Mouse (Mus musculus): ENCODE data around the gene Dync1h1. TPM values are rescaled to one million over a fixed set of nuclear protein-coding genes. Genes with fewer than 3 reads are reported as not detected.

The Dync1h1 gene
- total and polyA plus RNA-seq, 3 experiments = 24.9 to 114 (median 80.1) TPM

DNA sequence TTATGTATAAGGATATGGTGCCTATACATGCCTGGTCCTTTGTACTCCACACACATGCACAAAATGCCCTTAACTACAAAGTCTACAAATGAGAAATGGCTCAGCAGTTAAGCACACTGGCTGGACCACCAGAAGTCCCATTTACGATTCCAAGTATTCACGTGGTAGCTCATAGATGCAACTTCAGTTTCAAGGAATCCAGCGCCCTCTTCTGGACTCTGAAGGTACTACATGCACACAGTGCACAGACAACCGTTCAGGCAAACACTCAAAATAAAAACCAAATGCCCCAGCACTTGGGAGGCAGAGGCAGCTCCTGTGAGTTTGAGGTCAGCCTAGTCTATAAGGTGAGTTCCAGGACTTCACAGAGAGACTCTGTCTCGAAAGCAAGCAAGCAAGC lies 73.0 kb downstream of the Dync1h1 start:
- Histone ChIP-seq H3K4me3 (replicated peaks in 1 of 3; ENCODE audit: low read depth in 2 of 3, low read length in 2 of 3, poor library complexity in 1 of 3) (no peak overlapping the region), H3K4me2 (ENCODE audit: insufficient read depth, low read depth, poor library complexity, severe bottlenecking) (no peak overlapping the region), H3K27me3 (replicated peaks) (no peaks in the 10 kb centered on the region), H3K79me2 (replicated peaks; ENCODE audit: control insufficient read depth, extremely low read depth, insufficient read depth, poor library complexity, severe bottlenecking) (no peaks in the 10 kb centered on the region), H3K4me1 (ENCODE audit: control insufficient read depth in 1 of 2, insufficient read depth in 2 of 2) (no peaks in the 10 kb centered on the region), H3K9me3 (replicated peaks; ENCODE audit: low read length) (no peaks in the 10 kb centered on the region), H3K9ac (ENCODE audit: insufficient read depth, low read depth) (no peak overlapping the region), H3K27ac (ENCODE audit: insufficient read depth, low read depth) (no peak overlapping the region), H3K36me3 (replicated peaks in 1 of 2; ENCODE audit: control insufficient read depth in 1 of 2, insufficient read depth in 1 of 2, low read length in 1 of 2) (peaks cover 0 to 20% of the 10 kb centered on the region in 2 experiments)
- TF ChIP-seq CTCF (conservative IDR thresholded peaks at IDR 0.05 in 1 of 2, IDR thresholded peaks at IDR 0.05 in 1 of 2; ENCODE audit: low read depth in 2 of 2, low read length in 2 of 2) (peak; percentile 63 to 77), PAX5 (IDR thresholded peaks at IDR 0.05; ENCODE audit: low read length) (no peak), RAD21 (IDR thresholded peaks at IDR 0.05; ENCODE audit: low read depth, low read length) (peak; percentile 46), SMC3 (IDR thresholded peaks at IDR 0.05; ENCODE audit: low read depth, low read length) (peak; percentile 56), BHLHE40 (IDR thresholded peaks at IDR 0.05; ENCODE audit: low read depth, low read length) (no peak), EP300 (IDR thresholded peaks at IDR 0.05; ENCODE audit: low read length) (no peak), MXI1 (IDR thresholded peaks at IDR 0.05; ENCODE audit: low read depth, low read length) (no peak)
- peak; percentile 39 for DNase-seq (ENCODE audit: extremely low read depth)
- dilution Hi-C loops (cut with MboI; ENCODE audit: extremely low pct_ligation_motif_present, extremely low pct_unique_long_range_greater_than_20kb, low sequenced_read_pairs) = no loop called here
- in situ Hi-C loops (cut with MboI; ENCODE audit: low pct_ligation_motif_present, low pct_unique_long_range_greater_than_20kb, low sequenced_read_pairs) = no loop called here

- dilution Hi-C loops (cut with MboI; ENCODE audit: extremely low pct_ligation_motif_present, extremely low pct_unique_long_range_greater_than_20kb, low sequenced_read_pairs) = no loop called here
Observed at GRCm38 (mm10) chr12:110681191-110681590, 79.9 kb downstream of the Dync1h1 start.

GRCm38 (mm10) chr12:110681878-110682277 lies 80.6 kb downstream of the Dync1h1 start:
- Histone ChIP-seq H3K4me3 (replicated peaks in 1 of 3; ENCODE audit: low read depth in 2 of 3, low read length in 2 of 3, poor library complexity in 1 of 3) (no peak overlapping the region), H3K4me2 (ENCODE audit: insufficient read depth, low read depth, poor library complexity, severe bottlenecking) (no peak overlapping the region), H3K9ac (ENCODE audit: insufficient read depth, low read depth) (no peak overlapping the region), H3K79me2 (replicated peaks; ENCODE audit: control insufficient read depth, extremely low read depth, insufficient read depth, poor library complexity, severe bottlenecking) (no peaks in the 10 kb centered on the region), H3K4me1 (ENCODE audit: control insufficient read depth in 1 of 2, insufficient read depth in 2 of 2) (peaks cover 4 to 22% of the 10 kb centered on the region in 2 experiments), H3K27me3 (replicated peaks) (no peaks in the 10 kb centered on the region), H3K9me3 (replicated peaks; ENCODE audit: low read length) (no peaks in the 10 kb centered on the region), H3K27ac (ENCODE audit: insufficient read depth, low read depth) (no peak overlapping the region), H3K36me3 (replicated peaks in 1 of 2; ENCODE audit: control insufficient read depth in 1 of 2, insufficient read depth in 1 of 2, low read length in 1 of 2) (peaks cover 0 to 25% of the 10 kb centered on the region in 2 experiments)
- in situ Hi-C loops (cut with MboI; ENCODE audit: low pct_ligation_motif_present, low pct_unique_long_range_greater_than_20kb, low sequenced_read_pairs) (no loop called here), dilution Hi-C loops (cut with MboI; ENCODE audit: extremely low pct_ligation_motif_present, extremely low pct_unique_long_range_greater_than_20kb, low sequenced_read_pairs) (no loop called here)
- TF ChIP-seq ETS1 (conservative IDR thresholded peaks at IDR 0.05; ENCODE audit: low read depth, low read length) = no peak
- TF ChIP-seq ZMIZ1 (IDR thresholded peaks at IDR 0.05; ENCODE audit: low read depth, low read length) = no peak
- no peak for TF ChIP-seq E2F4 (IDR thresholded peaks at IDR 0.05; ENCODE audit: insufficient replicate concordance, low read depth, low read length)
- TF ChIP-seq CHD1 (IDR thresholded peaks at IDR 0.05; ENCODE audit: low read depth, low read length) = no peak
- TF ChIP-seq POLR2AphosphoS2 (IDR thresholded peaks at IDR 0.05; ENCODE audit: low read depth, low read length) = no peak
- DNase-seq (ENCODE audit: extremely low read depth) = no peak

More at GRCm38 (mm10) chr12:110681191-110681590, 79.9 kb downstream of the Dync1h1 start:
- Histone ChIP-seq H3K27ac (ENCODE audit: insufficient read depth, low read depth) (no peak overlapping the region), H3K79me2 (replicated peaks; ENCODE audit: control insufficient read depth, extremely low read depth, insufficient read depth, poor library complexity, severe bottlenecking) (no peaks in the 10 kb centered on the region), H3K36me3 (replicated peaks in 1 of 2; ENCODE audit: control insufficient read depth in 1 of 2, insufficient read depth in 1 of 2, low read length in 1 of 2) (peaks cover 0 to 18% of the 10 kb centered on the region in 2 experiments), H3K4me3 (replicated peaks in 1 of 3; ENCODE audit: low read depth in 2 of 3, low read length in 2 of 3, poor library complexity in 1 of 3) (no peak overlapping the region), H3K9ac (ENCODE audit: insufficient read depth, low read depth) (no peak overlapping the region), H3K27me3 (replicated peaks) (no peaks in the 10 kb centered on the region), H3K4me1 (ENCODE audit: control insufficient read depth in 1 of 2, insufficient read depth in 2 of 2) (peaks cover 4 to 22% of the 10 kb centered on the region in 2 experiments), H3K4me2 (ENCODE audit: insufficient read depth, low read depth, poor library complexity, severe bottlenecking) (no peak overlapping the region), H3K9me3 (replicated peaks; ENCODE audit: low read length) (no peaks in the 10 kb centered on the region)
- no peak for TF ChIP-seq JUN (IDR thresholded peaks at IDR 0.05; ENCODE audit: insufficient read depth, low read depth, low read length)
- no peak for TF ChIP-seq E2F4 (IDR thresholded peaks at IDR 0.05; ENCODE audit: insufficient replicate concordance, low read depth, low read length)
- no peak for TF ChIP-seq ETS1 (conservative IDR thresholded peaks at IDR 0.05; ENCODE audit: low read depth, low read length)
- TF ChIP-seq TCF12 (IDR thresholded peaks at IDR 0.05; ENCODE audit: low read depth, low read length) = no peak
- no peak for TF ChIP-seq USF2 (conservative IDR thresholded peaks at IDR 0.05; ENCODE audit: low read depth, low read length)
- no peak for TF ChIP-seq MAFK (IDR thresholded peaks at IDR 0.05; ENCODE audit: insufficient replicate concordance, low read length)
- TF ChIP-seq IRF4 (IDR thresholded peaks at IDR 0.05; ENCODE audit: low read depth, low read length) = no peak
- no peak for TF ChIP-seq POLR2AphosphoS2 (IDR thresholded peaks at IDR 0.05; ENCODE audit: low read depth, low read length)
- TF ChIP-seq PAX5 (IDR thresholded peaks at IDR 0.05; ENCODE audit: low read length) = no peak
- no peak for TF ChIP-seq MYC (IDR thresholded peaks at IDR 0.05; ENCODE audit: low read depth, low read length)
- TF ChIP-seq ELF1 (IDR thresholded peaks at IDR 0.05; ENCODE audit: low read depth, low read length) = no peak
- TF ChIP-seq SMC3 (IDR thresholded peaks at IDR 0.05; ENCODE audit: low read depth, low read length) = no peak
- TF ChIP-seq NRF1 (IDR thresholded peaks at IDR 0.05; ENCODE audit: low read depth, low read length) = no peak
- TF ChIP-seq CHD2 (IDR thresholded peaks at IDR 0.05; ENCODE audit: low read length) = no peak
- TF ChIP-seq KAT2A (IDR thresholded peaks at IDR 0.05; ENCODE audit: insufficient replicate concordance, low read length) = no peak
- no peak for TF ChIP-seq EP300 (IDR thresholded peaks at IDR 0.05; ENCODE audit: low read length)
- no peak for TF ChIP-seq MAZ (IDR thresholded peaks at IDR 0.05; ENCODE audit: low read depth, low read length)
- no peak for TF ChIP-seq ZNF384 (IDR thresholded peaks at IDR 0.05; ENCODE audit: low read depth, low read length)
- DNase-seq (ENCODE audit: extremely low read depth) = no peak
- in situ Hi-C loops (cut with MboI; ENCODE audit: low pct_ligation_motif_present, low pct_unique_long_range_greater_than_20kb, low sequenced_read_pairs) = no loop called here

All from CH12.LX (cell line).